Mouse (Mus musculus) intestine, embryonic 14.5 days (tissue): ENCODE results near the gene Slc8a1. TPM values are rescaled to one million over a fixed set of nuclear protein-coding genes. Genes with fewer than 3 reads are reported as not detected.

ENCODE experiments used
- ATAC-seq: fragments of 200-750 bp; cut with Nextera tagmentation; replicated peaks from 2 replicates; pipeline ENCODE4 v1.8.0; 2017; ENCODE audit warnings: low read depth, moderate number of reproducible peaks, moderate TSS enrichment, moderate library complexity; ENCODE audit not compliant: low FRiP score, low TSS enrichment
- DNase-seq: peaks from one replicate; pipeline ENCODE4 v3.0.0-alpha.2; 2018; ENCODE audit warnings: low spot score
- H3K27ac ChIP-seq: fragments of 300-500 bp; sonication (generic); 2 replicates; pipeline ENCODE4 v1.5.1; 2014; ENCODE audit warnings: low read depth, mild to moderate bottlenecking, control low read depth
- H3K27me3 ChIP-seq: fragments of 300-500 bp; sonication (generic); replicated peaks from 2 replicates; pipeline ENCODE4 v1.6.1; 2014; ENCODE audit warnings: low read length, control low read depth; ENCODE audit not compliant: control insufficient read depth, insufficient read depth
- H3K36me3 ChIP-seq: fragments of 300-500 bp; sonication (generic); 2 replicates; pipeline ENCODE4 v1.6.1; 2014; ENCODE audit warnings: low read length, control low read depth; ENCODE audit not compliant: control insufficient read depth, insufficient read depth
- H3K4me1 ChIP-seq: fragments of 300-500 bp; sonication (generic); replicated peaks from 2 replicates; pipeline ENCODE4 v1.6.1; 2014; ENCODE audit warnings: low read length, control low read depth, mixed read lengths; ENCODE audit not compliant: control insufficient read depth, insufficient read depth
- H3K4me2 ChIP-seq: fragments of 300-500 bp; sonication (generic); 2 replicates; pipeline ENCODE4 v1.6.1; 2014; ENCODE audit warnings: low read length
- H3K4me3 ChIP-seq: fragments of 300-500 bp; sonication (generic); 2 replicates; pipeline ENCODE4 v1.5.1; 2014; ENCODE audit warnings: low read depth, low read length, control low read depth, mixed read lengths
- H3K9ac ChIP-seq: fragments of 300-500 bp; sonication (generic); 2 replicates; pipeline ENCODE4 v1.6.1; 2014; ENCODE audit warnings: mild to moderate bottlenecking, low read length
- H3K9me3 ChIP-seq: fragments of 300-500 bp; sonication (generic); 2 replicates; pipeline ENCODE4 v1.6.1; 2016; ENCODE audit warnings: low read length, control low read depth; ENCODE audit not compliant: control insufficient read depth
- WGBS: fragments of 180-500 bp; shearing (Covaris S2); extraction: QIAGEN DNeasy Blood & Tissue Kit; methylation state at CpG from one replicate; pipeline ENCODE4 v1.1.7; 2014; 5-methylcytosine and 5-hydroxymethylcytosine counted together
- polyA plus RNA-seq: library from polyadenylated mRNA; unstranded; fragments of >200 nt; fragmentation: Nextera tagmentation; extraction: Ambion mirVana; gene quantifications from 2 replicates; pipeline ENCODE4 v1.2.1, GENCODE M21; 2014

Slc8a1 gene
- polyA plus RNA-seq, 1 experiment from 2014 or later: 9.2 TPM

GRCm38 (mm10) chr17:81618461-81618860, 119.7 kb downstream of the Slc8a1 start:
- H3K4me3 ChIP-seq: no peak overlapping the region
- H3K27me3 ChIP-seq: no peaks in the 10 kb centered on the region
- no peaks in the 10 kb centered on the region for H3K36me3 ChIP-seq
- H3K4me2 ChIP-seq: no peak overlapping the region
- WGBS: 41% methylated on average over 5 of the region's 5 CpGs
- ATAC-seq (no peak), DNase-seq (no peak)
- peaks cover 4% of the 10 kb centered on the region; the same call in 1 of the 2 replicates for H3K4me1 ChIP-seq
- no peaks in the 10 kb centered on the region for H3K9me3 ChIP-seq
- H3K27ac ChIP-seq: no peak overlapping the region
- no peak overlapping the region for H3K9ac ChIP-seq

- Histone ChIP-seq H3K4me2 (no peak overlapping the region), H3K27ac (no peak overlapping the region), H3K4me3 (no peak overlapping the region), H3K4me1 (peaks cover 4% of the 10 kb centered on the region; the same call in 1 of the 2 replicates), H3K9me3 (no peaks in the 10 kb centered on the region), H3K27me3 (no peaks in the 10 kb centered on the region), H3K36me3 (no peaks in the 10 kb centered on the region), H3K9ac (no peak overlapping the region)
- 90% methylated on average over 4 of the region's 4 CpGs for WGBS
- no peak for ATAC-seq
- DNase-seq: no peak
These were observed 121.9 kb downstream of the Slc8a1 start for GRCm38 (mm10) chr17:81616326-81616725.

- no peaks in the 10 kb centered on the region for H3K27me3 ChIP-seq
- H3K4me3 ChIP-seq: no peak overlapping the region
- peaks cover 4% of the 10 kb centered on the region; the same call in 1 of the 2 replicates for H3K4me1 ChIP-seq
- no peak overlapping the region for H3K4me2 ChIP-seq
- H3K36me3 ChIP-seq: no peaks in the 10 kb centered on the region
- WGBS: 94% methylated on average over 8 of the region's 8 CpGs
- no peaks in the 10 kb centered on the region for H3K9me3 ChIP-seq
- H3K27ac ChIP-seq: no peak overlapping the region
- DNase-seq: no peak
- ATAC-seq: no peak
- H3K9ac ChIP-seq: no peak overlapping the region
These were observed 122.8 kb downstream of the Slc8a1 start for GRCm38 (mm10) chr17:81615391-81615790.

- ATAC-seq (no peak), DNase-seq (no peak)
- 61% methylated on average over 3 of the region's 3 CpGs for WGBS
- Histone ChIP-seq H3K4me1 (peaks cover 8% of the 10 kb centered on the region; the same call in 1 of the 2 replicates), H3K9me3 (no peaks in the 10 kb centered on the region), H3K9ac (no peak overlapping the region), H3K4me2 (no peak overlapping the region), H3K4me3 (no peak overlapping the region), H3K27me3 (no peaks in the 10 kb centered on the region), H3K27ac (no peak overlapping the region), H3K36me3 (no peaks in the 10 kb centered on the region)
These were observed 130.7 kb downstream of the Slc8a1 start for GRCm38 (mm10) chr17:81607515-81607914.

- peaks cover 8% of the 10 kb centered on the region; the same call in 1 of the 2 replicates for H3K4me1 ChIP-seq
- no peak overlapping the region for H3K4me2 ChIP-seq
- no peaks in the 10 kb centered on the region for H3K27me3 ChIP-seq
- H3K4me3 ChIP-seq: no peak overlapping the region
- no peak for DNase-seq
- ATAC-seq: no peak
- H3K9ac ChIP-seq: no peak overlapping the region
- no peaks in the 10 kb centered on the region for H3K9me3 ChIP-seq
- whole genome bisulfite sequencing: 26% methylated on average over 2 of the region's 2 CpGs
- H3K36me3 ChIP-seq: no peaks in the 10 kb centered on the region
- no peak overlapping the region for H3K27ac ChIP-seq
These were observed 132.1 kb downstream of the Slc8a1 start for GRCm38 (mm10) chr17:81606084-81606483.

GRCm38 (mm10) chr17:81605219-81605660, 132.9 kb downstream of the Slc8a1 start:
- H3K4me3 ChIP-seq: no peak overlapping the region
- H3K9ac ChIP-seq: no peak overlapping the region
- no peaks in the 10 kb centered on the region for H3K36me3 ChIP-seq
- peaks cover 8% of the 10 kb centered on the region; the same call in 1 of the 2 replicates for H3K4me1 ChIP-seq
- DNase-seq (no peak), ATAC-seq (no peak)
- H3K27me3 ChIP-seq: no peaks in the 10 kb centered on the region
- peak overlapping the region; percentile 43; the same call in 1 of the 2 replicates for H3K27ac ChIP-seq
- no peak overlapping the region for H3K4me2 ChIP-seq
- WGBS: 36% methylated on average over 4 of the region's 4 CpGs
- H3K9me3 ChIP-seq: no peaks in the 10 kb centered on the region

- 89% methylated on average over 2 of the region's 2 CpGs for WGBS
- ATAC-seq: no peak
- H3K27ac ChIP-seq: no peak overlapping the region
- no peaks in the 10 kb centered on the region for H3K9me3 ChIP-seq
- H3K9ac ChIP-seq: no peak overlapping the region
- no peak overlapping the region for H3K4me3 ChIP-seq
- H3K4me1 ChIP-seq: no peaks in the 10 kb centered on the region
- no peaks in the 10 kb centered on the region for H3K27me3 ChIP-seq
- H3K36me3 ChIP-seq: no peaks in the 10 kb centered on the region
- no peak overlapping the region for H3K4me2 ChIP-seq
- DNase-seq: no peak
These were observed 139.1 kb downstream of the Slc8a1 start for GRCm38 (mm10) chr17:81599072-81599471.

GRCm38 (mm10) chr17:81589791-81590190, 148.4 kb downstream of the Slc8a1 start:
- 79% methylated on average over 7 of the region's 7 CpGs for WGBS
- H3K27ac ChIP-seq: no peak overlapping the region
- no peak overlapping the region for H3K4me2 ChIP-seq
- DNase-seq (no peak), ATAC-seq (no peak)
- no peak overlapping the region for H3K9ac ChIP-seq
- H3K27me3 ChIP-seq: no peaks in the 10 kb centered on the region
- no peaks in the 10 kb centered on the region for H3K36me3 ChIP-seq
- H3K9me3 ChIP-seq: no peaks in the 10 kb centered on the region
- no peak overlapping the region for H3K4me3 ChIP-seq
- H3K4me1 ChIP-seq: no peaks in the 10 kb centered on the region

- Histone ChIP-seq H3K4me1 (no peaks in the 10 kb centered on the region), H3K4me3 (no peak overlapping the region), H3K36me3 (no peaks in the 10 kb centered on the region), H3K27ac (no peak overlapping the region), H3K9me3 (no peaks in the 10 kb centered on the region), H3K4me2 (no peak overlapping the region), H3K27me3 (no peaks in the 10 kb centered on the region), H3K9ac (no peak overlapping the region)
- DNase-seq: no peak
- ATAC-seq: no peak
- WGBS: 90% methylated on average over 5 of the region's 5 CpGs
These were observed 151.4 kb downstream of the Slc8a1 start for GRCm38 (mm10) chr17:81586759-81587158.
